8 mouse cellular contexts compared by ENCODE assay signal in genomic region chr7:83774721-83775120, GRCm38 (mm10). TPM values are rescaled to one million over a fixed set of nuclear protein-coding genes. Genes with fewer than 3 reads are reported as not detected.
DNase-seq lines count a peak whose midpoint lies in the region; ATAC-seq and TF ChIP-seq lines count a peak whose summit lies in the region.

No protein-coding gene starts in this region.

- peak; percentile 77 for DNase-seq in kidney, postnatal 0 days (ENCODE audit: low spot score)
- no peak for DNase-seq in kidney, adult 11 months
- DNase-seq in CD4-positive, CD25-positive, alpha-beta regulatory T cell, adult 2 months (ENCODE audit: low read depth, low spot score) = peak; percentile 41
- DNase-seq in brain, adult 2 months (ENCODE audit: low read depth, low spot score) = peak; percentile 75
- DNase-seq in heart, postnatal 0 days (ENCODE audit: low spot score) = peak; percentile 57
- DNase-seq in left cerebral cortex, postnatal 14 days (ENCODE audit: low spot score in 2 of 2) = peak; percentile 45 to 46
- no peak for DNase-seq in stomach, postnatal 0 days (ENCODE audit: low spot score)
- no peak for DNase-seq in adrenal gland, adult 2 months

- H3K4me2 ChIP-seq in kidney, postnatal 0 days (ENCODE audit: low read length) = no peak overlapping the region
- no peak overlapping the region for H3K4me2 ChIP-seq in heart, postnatal 0 days (ENCODE audit: low read depth, low read length)
- no peak overlapping the region for H3K4me2 ChIP-seq in stomach, postnatal 0 days (replicated peaks; ENCODE audit: low read depth)

- H3K36me3 ChIP-seq in kidney, postnatal 0 days (ENCODE audit: insufficient read depth, low read length) = no peaks in the 10 kb centered on the region
- no peaks in the 10 kb centered on the region for H3K36me3 ChIP-seq in heart, postnatal 0 days (replicated peaks; ENCODE audit: control insufficient read depth, insufficient read depth, low read length)
- no peaks in the 10 kb centered on the region for H3K36me3 ChIP-seq in stomach, postnatal 0 days (ENCODE audit: control insufficient read depth, insufficient read depth, low read length)

- no peak for ATAC-seq in kidney, postnatal 0 days (replicated peaks; ENCODE audit: low FRiP score, low read depth)
- ATAC-seq in heart, postnatal 0 days (ENCODE audit: insufficient read depth, low read depth) = no peak
- ATAC-seq in stomach, postnatal 0 days (ENCODE audit: low FRiP score, low TSS enrichment) = no peak

- intact Hi-C loops in left cerebral cortex, postnatal 14 days (cut with DNase I) = loop anchor here (5.0 to 10.0 kb wide), 3 partner anchors 77 to 210 kb away; no protein-coding TSS in a partner anchor

- H3K27me3 ChIP-seq in kidney, postnatal 0 days (ENCODE audit: insufficient read depth, low read length) = no peaks in the 10 kb centered on the region
- H3K27me3 ChIP-seq in heart, postnatal 0 days (ENCODE audit: control insufficient read depth, insufficient read depth, low read length) = no peaks in the 10 kb centered on the region
- no peaks in the 10 kb centered on the region for H3K27me3 ChIP-seq in stomach, postnatal 0 days (ENCODE audit: control insufficient read depth, insufficient read depth, low read length)

- 24% methylated on average over 5 of the region's 5 CpGs for WGBS in kidney, postnatal 0 days
- 23% methylated on average over 5 of the region's 5 CpGs for WGBS in heart, postnatal 0 days
- WGBS in stomach, postnatal 0 days = 22% methylated on average over 5 of the region's 5 CpGs

- H3K9ac ChIP-seq in kidney, postnatal 0 days (ENCODE audit: low read depth, low read length) = no peak overlapping the region
- H3K9ac ChIP-seq in heart, postnatal 0 days (replicated peaks; ENCODE audit: low read depth, low read length) = no peak overlapping the region
- no peak overlapping the region for H3K9ac ChIP-seq in stomach, postnatal 0 days (ENCODE audit: low read length)

- no peaks in the 10 kb centered on the region for H3K9me3 ChIP-seq in kidney, postnatal 0 days (replicated peaks; ENCODE audit: low read length)
- no peaks in the 10 kb centered on the region for H3K9me3 ChIP-seq in heart, postnatal 0 days (replicated peaks; ENCODE audit: control insufficient read depth, low read length)
- no peaks in the 10 kb centered on the region for H3K9me3 ChIP-seq in stomach, postnatal 0 days (ENCODE audit: control insufficient read depth, low read length)

- H3K4me3 ChIP-seq in kidney, postnatal 0 days (replicated peaks; ENCODE audit: low read depth, low read length) = no peak overlapping the region
- no peak overlapping the region for H3K4me3 ChIP-seq in heart, postnatal 0 days (ENCODE audit: low read depth, low read length)
- no peak overlapping the region for H3K4me3 ChIP-seq in stomach, postnatal 0 days (ENCODE audit: low read depth, low read length)

- no peak for TF ChIP-seq EP300 in heart, postnatal 0 days (IDR thresholded peaks at IDR 0.05; ENCODE audit: low read depth)
- no peak for TF ChIP-seq EP300 in stomach, postnatal 0 days (optimal IDR thresholded peaks at IDR 0.05)

- H3K27ac ChIP-seq in kidney, postnatal 0 days = no peak overlapping the region
- H3K27ac ChIP-seq in heart, postnatal 0 days (ENCODE audit: low read depth) = no peak overlapping the region
- H3K27ac ChIP-seq in stomach, postnatal 0 days (replicated peaks) = no peak overlapping the region

- H3K4me1 ChIP-seq in kidney, postnatal 0 days (replicated peaks; ENCODE audit: insufficient read depth, low read length) = no peaks in the 10 kb centered on the region
- no peaks in the 10 kb centered on the region for H3K4me1 ChIP-seq in heart, postnatal 0 days (ENCODE audit: control insufficient read depth, insufficient read depth)
- no peaks in the 10 kb centered on the region for H3K4me1 ChIP-seq in stomach, postnatal 0 days (replicated peaks; ENCODE audit: control insufficient read depth, insufficient read depth)

- peak; percentile 66 for TF ChIP-seq CTCF in kidney, postnatal 0 days (IDR thresholded peaks at IDR 0.05; ENCODE audit: low read depth)
- peak; percentile 61 for TF ChIP-seq CTCF in heart, postnatal 0 days (IDR thresholded peaks at IDR 0.05; ENCODE audit: low read depth)
- peak; percentile 81 for TF ChIP-seq CTCF in stomach, postnatal 0 days (IDR thresholded peaks at IDR 0.05; ENCODE audit: low read depth)

RNA-seq across cellular contexts. Expression of gene Cfap161, which starts 20.0 kb away (rescaled TPM):
- 0.27 and 0.34 TPM in 2 replicates for polyA plus RNA-seq in kidney, postnatal 0 days (2015; fragmentation: Nextera tagmentation; extraction: Ambion mirVana)
- total RNA-seq in heart, postnatal 0 days (2014; rRNA removed; ENCODE audit: low replicate concordance) = 0.50 TPM in 1 of 2 replicates, not detected in the other
- polyA plus RNA-seq in heart, postnatal 0 days (2015; fragmentation: Nextera tagmentation; extraction: Ambion mirVana) = 0.78 and 0.90 TPM in 2 replicates
- total RNA-seq in left cerebral cortex, postnatal 14 days (2021) = under 1 TPM; 0.64 to 0.68 TPM
- polyA plus RNA-seq in stomach, postnatal 0 days (2015; fragmentation: Nextera tagmentation; extraction: Ambion mirVana) = 0.05 and 0.13 TPM in 2 replicates
- under 1 TPM; 0.35 to 0.45 TPM for total RNA-seq in adrenal gland, adult 2 months (2021)
- not detected in 2 replicates for polyA plus RNA-seq in adrenal gland, adult 2 months (2012; rRNA removed)

RNA-seq across cellular contexts. Expression of gene Il16, which starts 29.2 kb away (rescaled TPM):
- 3.1 and 3.6 TPM in 2 replicates for polyA plus RNA-seq in kidney, postnatal 0 days (2015; fragmentation: Nextera tagmentation; extraction: Ambion mirVana)
- total RNA-seq in heart, postnatal 0 days (2014; rRNA removed; ENCODE audit: low replicate concordance) = 4.3 and 4.6 TPM in 2 replicates
- 3.2 and 3.3 TPM in 2 replicates for polyA plus RNA-seq in heart, postnatal 0 days (2015; fragmentation: Nextera tagmentation; extraction: Ambion mirVana)
- total RNA-seq in left cerebral cortex, postnatal 14 days (2021) = 1 to 10 TPM; 3.0 to 3.2 TPM
- 2.6 and 2.8 TPM in 2 replicates for polyA plus RNA-seq in stomach, postnatal 0 days (2015; fragmentation: Nextera tagmentation; extraction: Ambion mirVana)
- 1 to 10 TPM; 3.4 to 5.7 TPM for total RNA-seq in adrenal gland, adult 2 months (2021)
- 1.9 and 2.0 TPM in 2 replicates for polyA plus RNA-seq in adrenal gland, adult 2 months (2012; rRNA removed)

Comparison
In these comparisons a context has a peak if more than half of its experiments do, and no peak if none do; other contexts are left out.
1. DNase-seq: peak in kidney, postnatal 0 days (single experiment), CD4-positive, CD25-positive, alpha-beta regulatory T cell, adult 2 months (single experiment), brain, adult 2 months (single experiment), heart, postnatal 0 days (single experiment) and left cerebral cortex, postnatal 14 days (2 of 2); none in kidney, adult 11 months (single experiment), stomach, postnatal 0 days (single experiment) and adrenal gland, adult 2 months (single experiment).
2. Peak in every context shown above with its lines, with median percentiles within 50 percentile points of each other: CTCF ChIP-seq.